Mouse (Mus musculus) left cerebral cortex, adult 2 months (tissue): Measurements from ENCODE around the gene Rflnb. TPM values are rescaled to one million over a fixed set of nuclear protein-coding genes. Genes with fewer than 3 reads are reported as not detected.

ENCODE experiments used
- DNase-seq, 2 experiments: peaks; one replicate each; pipeline ENCODE4 v3.0.0; 2021 to 2022; ENCODE audit warnings: low spot score in 2 of 2, mixed read lengths in 1 of 2; ENCODE audit errors: extremely low spot score in 1 of 2
- H3K27ac ChIP-seq: fragments of 200-600 bp; 2 replicates; pipeline ENCODE4 v1.8.1; 2022
- H3K4me3 ChIP-seq: fragments of 200-600 bp; 2 replicates; pipeline ENCODE4 v1.8.1; 2022
- CTCF ChIP-seq: fragments of 200-600 bp; IDR thresholded peaks from 2 replicates; pipeline ENCODE4 v1.8.1; 2022; ENCODE audit warnings: antibody characterized with exemption, mild to moderate bottlenecking, moderate library complexity
- intact Hi-C: fragments of 180-260 bp; cut with DNase I; formaldehyde crosslinking; loops from one replicate; pipeline ENCODE4 v1.15.1; 2025
- total RNA-seq, 2 experiments: library from RNA; stranded (reverse); gene quantifications; 2 replicates each; pipeline ENCODE4 v1.2.3; 2021

Rflnb gene
- total RNA-seq, 2 experiments from 2014 or later, result 8.5 to 9.7 TPM

DNA sequence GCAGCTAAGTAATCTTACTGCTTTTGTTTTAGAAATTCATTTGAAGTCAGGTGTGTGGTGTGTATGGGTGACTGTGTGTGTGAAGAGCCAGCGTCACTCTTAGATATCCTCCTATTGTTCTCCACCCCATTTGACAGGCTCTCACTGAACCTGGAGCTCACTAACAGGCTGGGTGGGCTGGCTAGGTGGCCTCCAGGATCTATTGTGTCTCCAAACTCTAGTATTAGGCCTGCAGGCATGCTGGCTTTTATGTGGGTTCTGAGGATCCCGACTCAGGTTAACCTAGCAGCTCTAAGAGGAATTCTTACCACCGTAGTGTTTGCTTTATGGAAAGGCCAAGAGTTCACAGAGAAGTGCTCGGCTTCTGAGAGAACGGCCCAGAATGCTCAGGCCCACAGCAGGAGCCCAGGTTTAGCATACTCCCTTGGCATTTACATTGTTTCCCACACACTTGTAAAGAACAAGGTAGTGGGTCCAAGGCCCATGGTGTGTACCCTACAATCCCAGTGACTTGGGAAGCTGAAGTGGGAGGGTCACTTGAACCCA lies 23.5 kb upstream of the Rflnb start:
- no peak overlapping the region for H3K4me3 ChIP-seq
- DNase-seq, result no peak
- intact Hi-C loops, result no loop called here
- no peak overlapping the region for H3K27ac ChIP-seq
- no peak for TF ChIP-seq CTCF

DNA sequence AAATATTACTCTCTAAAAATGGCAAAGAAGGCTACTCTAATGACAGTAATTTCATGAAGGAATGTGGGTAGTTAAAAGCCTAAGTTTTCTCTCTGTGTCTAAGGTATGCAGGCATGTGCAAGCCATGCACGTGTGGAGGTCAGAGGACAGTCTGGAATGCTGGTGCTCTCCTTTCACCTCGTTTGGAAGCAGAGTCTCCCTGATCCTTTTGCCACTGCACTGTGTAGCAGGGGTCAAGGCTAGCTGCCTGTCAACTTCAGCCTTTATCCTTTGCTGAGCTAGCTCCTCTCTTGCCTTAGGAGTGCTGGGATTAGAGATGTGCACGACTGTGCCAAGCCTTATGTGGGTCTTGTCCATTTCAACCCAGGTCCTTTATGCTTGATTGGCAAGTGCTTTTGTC lies 22.9 kb upstream of the Rflnb start:
- no peak overlapping the region for H3K27ac ChIP-seq
- H3K4me3 ChIP-seq, result no peak overlapping the region
- no peak for TF ChIP-seq CTCF
- intact Hi-C loops, result no loop called here
- DNase-seq, result no peak

- intact Hi-C loops, result no loop called here
Measured at GRCm38 (mm10) chr11:76045367-76045766, 17.8 kb upstream of the Rflnb start.

DNA sequence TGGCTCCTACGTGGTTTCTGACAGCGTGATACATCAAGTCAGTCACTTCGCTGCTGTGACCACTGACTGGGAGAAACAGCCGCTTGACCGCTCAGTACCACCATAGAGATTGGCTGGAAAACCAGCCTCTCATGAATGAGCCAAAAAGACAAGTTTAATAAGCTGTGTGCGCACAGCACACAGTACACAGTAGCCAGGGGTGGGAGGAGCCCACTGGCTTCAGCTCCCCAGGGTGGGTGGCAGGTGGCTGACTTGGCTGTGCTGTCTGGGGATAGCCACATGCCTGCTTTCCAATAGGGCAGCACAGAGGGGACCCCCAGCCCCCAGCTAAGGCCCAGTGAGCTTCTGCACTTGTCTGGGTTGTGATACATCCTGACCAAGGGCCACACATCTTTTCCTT lies 16.9 kb upstream of the Rflnb start:
- intact Hi-C loops, result loop anchor here (5.0 kb wide), 1 partner anchor 177 kb away; no protein-coding TSS in a partner anchor
- no peak for TF ChIP-seq CTCF
- no peak for DNase-seq
- no peak overlapping the region for H3K27ac ChIP-seq
- H3K4me3 ChIP-seq, result no peak overlapping the region

More at GRCm38 (mm10) chr11:76045367-76045766, 17.8 kb upstream of the Rflnb start:
- no peak for TF ChIP-seq CTCF
- no peak overlapping the region for H3K4me3 ChIP-seq
- no peak overlapping the region for H3K27ac ChIP-seq
- no peak for DNase-seq

DNA sequence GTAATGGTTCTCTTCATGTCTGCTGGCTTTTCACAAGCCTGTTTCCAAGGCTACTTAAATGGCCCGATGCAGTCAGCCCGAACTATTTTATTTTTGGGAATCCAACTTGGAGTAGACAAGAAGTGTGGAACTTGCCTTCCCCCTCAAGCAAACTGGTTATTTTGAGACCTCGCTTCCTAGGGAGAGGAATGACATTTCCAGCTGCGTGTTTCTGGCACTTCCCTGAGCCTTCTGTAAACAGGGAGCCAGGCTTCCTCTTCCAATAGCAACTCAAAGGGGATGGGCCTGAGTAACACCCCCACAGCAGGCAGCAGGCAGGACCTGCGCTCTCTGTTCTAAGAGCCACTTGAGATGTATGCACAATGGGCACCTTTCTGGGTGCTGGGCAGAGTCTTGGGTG lies 15.3 kb upstream of the Rflnb start:
- DNase-seq, result peak; percentile 45 to 58
- intact Hi-C loops, result loop anchor here (5.0 kb wide), 1 partner anchor 176 kb away; no protein-coding TSS in a partner anchor
- no peak for TF ChIP-seq CTCF

GRCm38 (mm10) chr11:76042041-76042638 lies 14.6 kb upstream of the Rflnb start:
- no peak for TF ChIP-seq CTCF
- intact Hi-C loops, result loop anchor here (5.0 kb wide), 1 partner anchor 175 kb away; no protein-coding TSS in a partner anchor
- Histone ChIP-seq H3K4me3 (no peak overlapping the region), H3K27ac (peak overlapping the region; percentile 12; the same call in 1 of the 2 replicates)
- DNase-seq, result no peak

More for the DNA sequence above, 15.3 kb upstream of the Rflnb start:
- no peak overlapping the region for H3K4me3 ChIP-seq
- peak overlapping the region; percentile 29; the same call in 1 of the 2 replicates for H3K27ac ChIP-seq

DNA sequence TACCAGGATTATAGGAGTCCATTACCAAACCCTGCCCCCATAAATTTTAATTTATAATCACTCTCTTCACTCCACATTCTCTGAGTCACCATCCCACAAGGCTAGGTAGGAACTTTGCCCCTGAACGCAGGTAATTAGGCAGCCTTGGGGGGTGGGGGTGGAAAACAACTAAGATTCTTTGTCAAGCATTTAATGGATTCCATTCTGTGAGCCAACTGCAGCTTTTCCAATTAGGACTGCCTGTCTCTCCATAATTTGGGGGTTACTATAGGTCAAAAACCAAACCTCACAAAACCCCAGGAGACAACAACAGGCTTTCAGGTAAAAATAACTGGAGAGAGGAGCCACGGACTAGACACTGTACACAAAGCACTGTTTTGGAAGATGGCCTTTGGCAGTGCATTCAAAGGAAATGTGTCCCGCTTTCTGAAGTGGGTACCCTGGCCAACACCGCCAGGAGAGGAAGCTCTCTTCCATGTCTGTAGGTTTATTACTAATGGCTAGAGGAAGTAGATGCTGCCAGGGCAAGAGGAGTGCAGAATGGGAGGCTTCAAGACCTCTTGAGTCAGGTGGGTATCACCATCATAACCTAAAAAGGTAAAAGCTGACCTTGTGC lies 13.3 kb upstream of the Rflnb start:
- intact Hi-C loops, result loop anchor here (5.0 kb wide), 1 partner anchor 174 kb away; no protein-coding TSS in a partner anchor
- no peak for DNase-seq
- TF ChIP-seq CTCF, result no peak
- Histone ChIP-seq H3K27ac (no peak overlapping the region), H3K4me3 (no peak overlapping the region)

- TF ChIP-seq CTCF, result no peak
- Histone ChIP-seq H3K27ac (no peak overlapping the region), H3K4me3 (no peak overlapping the region)
- DNase-seq, result no peak
- intact Hi-C loops, result loop anchor here (5.0 kb wide), 1 partner anchor 173 kb away; no protein-coding TSS in a partner anchor
Measured at GRCm38 (mm10) chr11:76040106-76040505, 12.5 kb upstream of the Rflnb start.

GRCm38 (mm10) chr11:76039271-76040053 lies 11.9 kb upstream of the Rflnb start:
- no peak for TF ChIP-seq CTCF

DNA sequence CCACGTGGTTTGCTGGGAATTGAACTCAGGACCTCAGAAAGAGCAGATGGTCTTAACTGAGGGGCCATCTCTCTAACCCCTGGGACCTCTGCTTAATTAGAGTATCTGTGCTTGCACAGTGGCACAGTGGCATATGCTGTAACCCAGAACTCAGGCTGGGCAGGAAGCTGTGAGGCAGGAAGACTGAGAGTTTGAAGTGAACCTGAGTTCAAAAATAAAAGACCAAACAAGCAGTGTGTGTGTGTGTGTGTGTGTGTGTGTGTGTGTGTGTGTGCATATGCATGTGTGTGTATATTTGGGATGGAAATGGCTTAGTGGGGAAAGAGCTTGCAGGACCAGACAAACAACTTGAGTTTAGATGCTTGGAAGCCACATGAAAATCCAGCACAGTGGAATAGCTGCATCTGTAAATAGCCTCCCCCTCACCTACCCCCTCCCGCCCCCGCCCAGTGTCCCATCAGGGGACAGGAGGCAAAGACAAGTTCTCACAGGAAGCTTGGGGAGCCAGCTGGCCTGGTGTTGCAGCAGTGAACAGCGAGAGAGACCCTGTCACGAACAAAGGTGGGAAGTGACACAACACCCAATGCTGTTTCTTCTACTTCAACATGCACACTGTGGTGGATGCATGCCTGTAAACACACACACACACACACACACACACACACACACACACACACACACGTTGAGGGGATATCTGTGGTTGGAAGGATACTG lies 10.2 kb upstream of the Rflnb start:
- intact Hi-C loops, result no loop called here
- no peak for TF ChIP-seq CTCF
- no peak overlapping the region for H3K27ac ChIP-seq
- no peak overlapping the region for H3K4me3 ChIP-seq
- no peak for DNase-seq

More at GRCm38 (mm10) chr11:76039271-76040053, 11.9 kb upstream of the Rflnb start:
- Histone ChIP-seq H3K4me3 (no peak overlapping the region), H3K27ac (no peak overlapping the region)
- DNase-seq, result no peak
- intact Hi-C loops, result loop anchor here (5.0 kb wide), 1 partner anchor 172 kb away; no protein-coding TSS in a partner anchor

DNA sequence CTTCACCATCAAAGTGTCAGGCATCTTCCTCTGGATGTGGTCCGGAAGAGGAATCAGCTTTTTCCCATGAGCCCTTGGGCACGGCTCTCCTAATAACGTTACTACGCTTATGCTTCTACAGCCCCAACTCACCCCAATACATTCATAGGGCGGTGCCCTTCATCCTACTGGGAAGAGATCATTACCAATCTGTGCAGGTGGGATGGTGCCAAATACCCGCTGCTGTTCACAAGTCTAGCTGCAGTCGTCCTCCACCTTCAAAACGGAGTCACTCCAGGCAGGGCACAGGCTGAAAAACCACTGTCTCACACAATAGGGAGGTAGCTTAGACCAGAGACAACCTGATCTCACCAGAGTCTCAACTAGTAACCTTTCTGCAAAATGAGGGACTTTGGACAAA lies 7.6 kb upstream of the Rflnb start:
- no peak for DNase-seq
- intact Hi-C loops, result no loop called here
- no peak overlapping the region for H3K4me3 ChIP-seq
- H3K27ac ChIP-seq, result no peak overlapping the region
- TF ChIP-seq CTCF, result no peak
